Mouse (Mus musculus): ENCODE results near the gene Ect2.

Ect2 gene

DNA sequence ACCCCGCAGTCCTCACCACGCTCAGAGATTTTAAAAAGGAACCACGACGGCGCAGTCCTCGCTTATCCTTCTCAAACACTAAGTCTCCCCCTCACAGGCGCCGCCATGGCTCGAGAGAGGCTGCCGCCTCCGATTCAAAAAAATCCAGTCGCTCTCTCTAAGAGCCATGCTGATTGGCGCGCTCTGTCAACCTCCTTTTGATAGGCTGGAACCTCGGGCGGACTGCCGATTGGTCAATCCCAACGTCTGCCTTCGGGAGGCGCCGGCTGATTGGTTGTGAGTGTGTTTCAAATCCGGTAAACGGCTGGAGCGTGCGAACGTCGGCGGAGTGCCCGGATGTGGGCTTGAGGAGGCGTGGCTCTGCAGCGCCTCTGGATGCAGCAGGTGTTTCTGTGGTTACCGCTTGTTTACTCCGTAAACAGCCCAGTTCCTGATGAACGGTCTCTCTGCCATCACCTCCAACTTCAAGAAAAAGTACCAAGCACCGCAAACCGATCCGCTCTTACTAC is at the start of gene Ect2:
Ect2 (minus strand) TSS at position 178 of the 509 bp plus-strand sequence.
- peak; percentile 98 for DNase-seq

DNA sequence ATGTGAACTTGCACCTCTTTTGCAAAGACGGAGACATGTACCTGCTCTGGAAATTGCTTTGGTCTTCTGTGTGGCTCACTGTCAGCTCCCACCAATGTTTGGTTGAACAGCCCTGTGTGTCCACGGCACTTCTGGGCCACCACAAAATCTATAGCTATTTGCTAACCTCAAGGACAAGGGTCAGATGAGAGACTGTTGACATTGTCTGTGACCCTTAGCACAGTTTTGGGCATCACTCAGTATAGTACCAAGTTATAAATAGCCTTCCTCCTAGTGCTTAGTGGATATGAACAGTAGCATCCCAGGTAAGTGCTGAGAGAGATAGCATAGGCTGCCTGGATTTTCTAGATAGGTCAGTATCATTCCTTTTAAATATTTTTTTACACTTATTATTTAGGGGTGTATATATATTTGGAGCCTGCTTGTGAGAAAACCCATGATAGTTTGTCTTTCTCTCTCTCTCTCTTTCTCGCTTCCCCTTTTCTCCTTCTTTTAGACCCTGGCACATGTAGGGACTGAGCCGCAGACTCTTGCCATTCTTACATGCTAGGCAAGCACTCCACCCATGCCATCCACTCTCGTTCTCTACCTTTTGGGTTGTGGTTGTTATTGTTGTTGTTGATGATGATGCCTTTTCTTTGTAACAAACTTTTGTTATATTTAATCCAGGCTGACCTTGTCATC is 48.2 kb upstream of the Ect2 start:
- no peak for DNase-seq

DNA sequence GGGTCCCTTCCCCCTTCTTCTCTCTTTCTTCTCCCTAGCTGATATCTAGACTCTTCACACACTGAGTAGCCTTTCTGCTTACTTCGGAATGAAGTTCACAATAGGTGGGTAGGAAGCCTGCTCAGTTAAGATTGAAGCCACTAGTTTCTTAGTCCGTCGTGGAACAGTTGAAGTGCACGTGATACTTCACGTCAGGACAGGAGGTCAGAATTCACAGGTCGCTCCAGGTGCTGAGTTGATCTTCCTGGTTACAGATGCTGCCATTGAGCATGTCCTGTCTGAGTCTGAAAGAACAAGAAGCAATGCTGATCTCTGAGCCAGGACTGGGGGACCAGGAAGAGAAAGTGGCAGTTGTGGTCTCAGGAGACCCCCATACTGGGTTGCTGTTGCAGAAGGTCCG is 45.4 kb upstream of the Ect2 start:
- no peak for DNase-seq

DNA sequence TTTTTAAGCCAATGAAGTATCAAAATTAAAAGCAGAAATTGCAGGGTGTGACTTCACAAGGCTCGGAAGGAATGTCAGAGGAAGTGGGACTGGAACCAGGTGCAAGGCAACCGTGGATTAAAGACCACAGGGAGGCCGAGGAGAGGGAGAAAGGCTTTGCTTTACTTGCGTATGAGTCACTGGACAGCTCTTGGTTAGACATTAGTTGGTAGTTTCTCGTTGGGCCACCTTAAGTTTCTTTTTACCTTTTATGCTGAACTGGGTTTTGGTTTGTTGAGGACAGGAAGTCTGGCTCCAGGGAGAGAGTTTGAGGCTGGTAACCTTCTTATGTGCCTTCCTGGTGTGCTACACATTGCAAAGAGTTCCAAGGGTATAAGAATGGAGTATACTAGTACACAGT is 44.1 kb upstream of the Ect2 start:
- DNase-seq: no peak

DNA sequence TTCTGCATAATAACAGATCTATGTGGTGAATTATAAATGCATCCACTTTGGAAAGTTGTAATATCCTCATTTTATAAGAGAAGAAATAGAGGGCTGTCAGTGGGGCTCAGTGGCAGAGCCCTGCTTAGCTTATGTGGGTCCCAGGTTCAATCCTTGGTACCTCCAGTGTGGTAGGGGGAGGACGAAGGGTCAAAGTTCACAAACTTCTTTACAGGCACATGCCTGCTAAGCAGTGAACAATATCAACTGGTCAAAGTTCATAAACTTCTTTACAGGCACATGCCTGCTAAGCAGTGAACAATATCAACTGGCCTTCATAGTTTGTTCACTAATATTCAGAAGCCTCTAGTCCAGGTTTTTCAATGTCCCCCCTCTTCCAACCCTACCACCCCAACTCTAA is 42.9 kb upstream of the Ect2 start:
- DNase-seq: no peak

DNA sequence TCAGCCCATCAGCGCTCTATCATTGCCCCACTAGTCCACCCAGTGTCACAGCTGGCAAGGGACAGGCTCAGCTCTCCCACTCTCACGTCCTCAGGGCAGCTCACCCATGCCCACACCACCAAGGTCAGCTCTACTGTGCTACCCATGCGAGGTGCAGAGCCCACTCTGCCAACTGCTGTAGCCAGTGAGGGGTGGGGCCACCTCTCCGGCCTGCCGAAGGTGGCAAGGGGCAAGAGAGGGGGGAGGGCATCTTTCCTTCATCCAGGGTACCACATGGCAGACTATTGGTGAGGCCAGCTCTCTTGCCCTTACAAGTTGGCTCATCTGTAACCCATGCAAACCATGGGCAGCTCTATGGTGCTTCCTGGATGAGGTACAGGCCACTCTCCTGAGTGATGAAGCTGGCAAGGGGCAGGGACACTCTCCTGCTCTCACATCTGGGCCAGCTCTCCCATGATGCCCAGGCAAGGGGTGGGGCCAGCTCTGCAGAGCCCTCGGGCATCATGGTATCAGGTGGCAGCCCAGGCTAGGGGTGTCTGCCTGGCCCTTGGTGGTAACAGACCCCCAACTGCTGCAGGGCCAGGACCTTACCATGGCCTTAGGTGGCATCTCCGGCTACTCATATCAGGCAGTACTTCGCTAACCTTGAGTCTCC is 42.0 kb upstream of the Ect2 start:
- no peak for DNase-seq

DNA sequence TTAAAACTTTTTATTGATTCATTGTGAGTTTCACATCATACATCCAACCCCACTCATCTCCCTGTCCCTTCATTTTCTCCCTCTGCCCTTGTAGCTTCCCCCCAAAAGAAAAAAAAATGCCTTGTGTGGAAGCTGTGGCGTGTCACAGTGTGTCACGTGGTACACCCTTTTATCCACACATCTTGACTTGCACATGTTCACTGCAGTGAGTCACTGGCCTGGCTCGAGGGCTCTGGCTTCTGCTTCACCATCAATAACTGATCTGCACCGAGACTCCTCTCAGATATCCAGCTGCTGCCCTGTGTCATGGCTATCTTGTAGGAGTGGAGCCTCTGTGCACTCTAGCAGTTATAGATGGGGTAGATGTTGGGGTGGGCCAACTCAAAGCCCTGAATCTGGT is 41.5 kb upstream of the Ect2 start:
- no peak for DNase-seq

DNA sequence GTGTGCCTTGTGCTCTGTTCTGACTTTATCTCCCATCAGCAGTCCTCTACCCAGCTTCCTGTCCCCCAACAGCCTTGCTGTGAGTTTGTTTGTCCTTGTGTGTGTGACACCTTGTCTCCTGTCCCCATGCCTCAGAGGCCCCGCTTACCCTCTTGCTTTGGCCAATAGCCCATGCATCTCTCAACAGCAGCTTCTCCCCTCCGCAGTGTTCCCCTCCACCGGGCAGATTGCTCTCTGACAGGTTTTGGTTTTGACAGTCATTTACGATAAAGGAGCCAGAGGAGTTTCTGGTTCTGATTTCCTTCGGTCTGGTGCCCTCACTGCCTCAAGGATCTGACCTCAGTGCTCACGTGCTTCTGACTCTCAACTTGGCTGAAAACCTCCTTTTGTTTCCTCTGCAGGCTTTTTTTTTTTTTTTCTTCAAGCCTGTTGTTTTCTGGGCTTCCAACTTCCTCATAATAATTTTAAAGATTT is 40.2 kb upstream of the Ect2 start:
- DNase-seq: no peak

DNA sequence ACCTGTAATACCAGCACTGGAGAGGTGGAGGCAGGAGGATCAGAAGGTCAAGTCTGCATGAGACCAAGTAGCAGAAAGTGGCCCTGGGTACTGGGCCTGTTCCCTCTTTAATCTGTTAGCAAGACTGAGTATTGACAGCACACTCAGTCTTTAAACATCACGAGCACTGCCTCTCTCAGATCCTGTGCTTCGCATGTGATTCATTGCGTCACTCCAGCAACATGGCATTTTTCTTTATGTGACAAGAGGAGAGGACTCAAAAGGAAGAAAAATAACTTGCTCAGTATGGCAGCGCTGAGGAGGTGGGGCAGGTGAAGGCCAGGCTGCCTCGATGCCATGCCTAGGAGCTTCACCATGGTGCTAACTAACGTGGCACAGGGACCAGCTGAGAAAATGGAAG is 38.2 kb upstream of the Ect2 start:
- DNase-seq: no peak

DNA sequence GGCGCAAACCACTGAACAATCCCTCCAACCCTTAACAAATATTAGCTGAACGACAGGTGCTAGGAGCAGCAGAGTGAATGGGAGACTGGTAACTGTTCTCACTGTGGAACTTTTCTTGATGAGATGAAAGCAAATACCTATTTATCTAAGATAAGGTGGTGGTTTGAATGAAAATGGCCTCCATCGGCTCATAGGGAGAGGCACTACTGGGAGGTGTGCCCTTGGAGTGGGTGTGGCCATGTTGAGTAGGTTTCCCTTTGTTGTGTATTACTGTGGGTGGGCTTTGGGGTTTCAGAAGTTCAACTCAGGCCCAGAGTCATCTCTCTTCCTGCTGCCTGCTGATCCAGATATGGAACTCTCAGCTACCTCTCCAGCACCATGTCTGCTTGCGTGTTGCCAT is 37.2 kb upstream of the Ect2 start:
- DNase-seq: no peak

DNA sequence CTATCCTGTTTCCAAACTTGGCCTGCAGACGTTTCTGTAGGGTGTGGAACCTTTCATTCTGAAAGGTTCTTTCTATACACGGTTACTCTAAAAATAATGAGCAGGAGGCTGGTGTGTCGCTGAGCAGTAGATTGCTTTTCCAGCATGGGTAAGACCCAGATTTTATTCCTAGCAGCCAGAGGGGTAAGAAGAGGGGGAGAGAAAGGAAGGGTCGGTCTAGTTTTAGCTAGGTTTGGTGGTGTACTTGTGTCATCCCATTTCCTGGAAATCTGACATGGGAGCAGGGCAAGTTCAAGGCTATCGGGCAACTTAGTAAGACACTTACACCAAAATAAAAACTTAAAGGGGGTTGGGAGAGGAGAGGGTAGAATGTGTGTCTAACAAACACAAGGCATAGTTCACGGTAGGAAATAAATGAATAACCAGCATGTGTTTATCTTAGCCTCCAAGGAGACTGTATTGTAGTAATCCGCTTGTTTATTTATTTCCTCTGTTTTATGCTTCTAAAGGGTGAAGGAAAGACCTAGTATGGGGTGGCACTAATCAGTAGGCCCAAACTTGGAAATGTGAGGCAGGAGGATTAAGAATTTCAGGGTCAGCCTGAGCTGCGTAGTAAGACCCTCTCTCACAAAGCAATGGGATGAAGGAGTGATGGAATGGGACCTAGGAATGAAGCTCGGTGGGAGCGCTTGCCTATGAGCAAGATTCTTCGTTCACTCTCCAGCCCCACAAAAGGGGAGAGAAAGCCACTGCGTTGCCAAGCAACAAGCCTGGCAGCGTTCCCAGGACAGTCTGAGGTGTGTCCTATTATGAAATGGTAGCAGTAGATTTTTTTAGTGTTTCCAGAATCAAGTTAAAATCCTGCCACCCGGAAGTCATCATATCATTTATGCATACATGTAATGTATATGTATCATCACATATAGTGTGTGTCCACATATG is 35.9 kb upstream of the Ect2 start:
- DNase-seq: no peak

DNA sequence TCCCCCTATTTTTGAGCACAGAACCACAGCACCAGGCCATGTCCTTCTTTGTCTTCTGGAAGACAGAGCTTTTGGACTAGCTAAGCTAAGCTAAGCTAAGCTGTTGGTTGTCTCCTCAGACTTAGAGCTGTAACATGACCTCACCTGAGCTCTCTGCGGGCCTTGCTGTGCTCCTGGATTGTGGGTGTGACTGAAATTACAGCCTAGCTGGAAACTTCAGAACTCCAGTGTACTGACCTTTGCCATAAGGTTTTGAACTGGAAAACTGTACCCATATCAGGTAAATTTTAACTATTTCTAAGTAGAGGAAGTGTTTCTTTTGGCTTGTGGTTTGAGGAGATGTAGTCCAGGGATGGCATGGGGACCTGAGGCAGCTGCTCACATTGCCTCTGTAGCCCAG is 34.7 kb upstream of the Ect2 start:
- DNase-seq: no peak

DNA sequence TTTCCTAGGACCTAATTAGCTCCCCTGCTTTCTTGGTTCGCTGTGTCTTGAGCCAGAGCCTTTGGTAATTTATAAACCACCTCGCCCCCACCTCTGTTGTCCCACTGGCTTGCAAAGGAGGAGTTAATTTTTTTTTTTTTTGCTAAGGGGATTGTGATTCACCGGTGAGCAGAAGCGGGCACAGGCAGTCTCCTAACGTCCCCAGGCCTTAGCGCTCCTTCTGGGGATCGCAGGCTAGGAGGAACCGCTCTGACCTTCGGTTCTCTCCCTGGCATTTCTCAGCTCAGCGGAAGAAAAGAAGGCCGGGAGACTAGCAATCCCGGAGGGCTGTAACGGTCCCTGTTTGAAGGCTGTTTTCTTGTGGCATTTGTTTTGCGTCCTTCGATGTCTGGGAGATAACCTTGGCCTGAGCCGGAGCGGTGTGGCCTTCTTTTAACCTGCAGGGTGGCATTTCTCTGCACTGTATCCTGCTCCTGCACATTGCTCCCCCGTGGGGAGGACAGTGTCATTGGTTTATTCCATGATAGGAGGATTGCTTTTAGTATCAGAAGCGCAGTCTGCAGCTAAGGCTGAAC is 30.0 kb upstream of the Ect2 start:
- peak; percentile 57 for DNase-seq

DNA sequence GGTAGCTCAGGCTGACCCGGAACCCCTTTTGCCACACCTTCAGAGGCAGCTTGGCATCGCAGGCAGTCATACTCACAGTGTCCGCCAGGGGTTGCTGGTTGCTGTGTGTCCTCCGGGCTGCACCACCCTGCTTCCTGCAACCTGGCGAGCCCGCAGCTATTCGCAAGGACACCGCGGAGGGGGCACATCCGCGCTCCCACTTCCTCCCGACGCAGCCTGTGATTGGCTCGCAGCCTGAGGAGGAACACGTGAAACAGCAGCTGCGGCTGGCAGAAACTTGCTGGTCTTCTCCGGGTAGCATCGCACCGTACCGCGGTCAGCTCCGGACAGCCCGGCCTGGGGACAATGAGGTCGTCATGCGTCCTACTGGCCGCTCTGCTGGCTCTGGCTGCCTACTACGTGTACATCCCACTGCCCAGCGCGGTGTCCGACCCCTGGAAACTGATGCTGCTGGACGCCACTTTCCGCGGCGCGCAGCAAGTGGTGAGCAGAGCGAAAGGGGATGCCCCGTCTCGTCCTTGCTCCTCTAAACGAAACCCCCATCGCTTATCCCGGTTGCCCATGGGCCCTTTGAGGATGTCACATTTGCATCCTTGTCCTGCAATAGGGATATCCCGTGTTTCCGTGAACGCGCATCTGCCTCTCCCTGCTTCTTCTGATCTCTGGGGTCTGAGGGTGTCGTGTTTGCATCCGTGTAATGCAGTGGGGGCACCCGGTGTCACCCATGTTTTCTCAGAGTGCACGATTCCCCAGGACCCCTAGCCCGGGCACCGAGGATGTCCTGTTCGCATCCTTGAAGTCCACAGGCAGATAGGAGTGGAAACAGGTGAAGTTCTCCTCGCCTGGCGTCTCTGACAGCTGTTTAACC is 29.3 kb upstream of the Ect2 start, which contains the start of gene Nceh1:
Nceh1 (plus strand) TSS at position 233 of the 868 bp plus-strand sequence.
- DNase-seq: peak; percentile 96

DNA sequence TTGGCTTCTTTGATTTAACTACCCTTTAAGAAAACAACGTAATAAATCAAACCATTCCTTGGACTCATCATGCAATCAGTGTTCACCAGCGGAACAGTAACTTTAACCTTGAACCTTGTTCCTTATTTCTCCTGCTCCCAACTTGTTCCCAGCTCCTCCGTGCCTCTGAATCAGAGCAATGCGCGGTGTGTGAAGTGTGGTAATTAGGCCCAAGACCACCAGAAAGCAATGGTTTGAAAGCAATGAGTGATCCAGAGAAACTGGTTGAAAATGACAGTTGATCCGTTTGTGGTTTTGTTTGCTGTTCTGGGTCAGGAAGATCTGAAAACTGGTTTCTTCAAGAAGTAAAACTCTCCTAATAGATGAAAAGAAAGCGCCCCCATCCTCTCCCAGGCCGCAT is 26.0 kb upstream of the Ect2 start:
- no peak for DNase-seq

DNA sequence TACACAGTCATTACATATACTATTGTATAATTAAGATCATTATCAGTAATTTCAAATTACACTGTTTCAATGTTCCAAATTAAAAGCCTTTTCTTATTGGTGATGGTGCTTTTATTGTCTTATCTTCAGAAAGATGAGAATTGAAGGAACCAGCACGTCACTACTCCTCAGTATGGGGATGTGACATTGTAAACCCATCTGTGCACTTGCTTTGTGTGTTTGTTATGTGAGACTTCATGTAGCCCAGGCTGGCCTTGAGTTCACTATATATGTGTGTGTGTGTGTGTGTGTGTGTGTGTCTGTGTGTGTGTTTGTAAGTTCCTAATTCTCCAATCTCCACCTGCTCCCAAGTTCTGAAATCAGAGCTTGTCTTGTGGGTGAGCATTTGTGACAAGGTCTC is 16.6 kb upstream of the Ect2 start:
- no peak for DNase-seq

DNA sequence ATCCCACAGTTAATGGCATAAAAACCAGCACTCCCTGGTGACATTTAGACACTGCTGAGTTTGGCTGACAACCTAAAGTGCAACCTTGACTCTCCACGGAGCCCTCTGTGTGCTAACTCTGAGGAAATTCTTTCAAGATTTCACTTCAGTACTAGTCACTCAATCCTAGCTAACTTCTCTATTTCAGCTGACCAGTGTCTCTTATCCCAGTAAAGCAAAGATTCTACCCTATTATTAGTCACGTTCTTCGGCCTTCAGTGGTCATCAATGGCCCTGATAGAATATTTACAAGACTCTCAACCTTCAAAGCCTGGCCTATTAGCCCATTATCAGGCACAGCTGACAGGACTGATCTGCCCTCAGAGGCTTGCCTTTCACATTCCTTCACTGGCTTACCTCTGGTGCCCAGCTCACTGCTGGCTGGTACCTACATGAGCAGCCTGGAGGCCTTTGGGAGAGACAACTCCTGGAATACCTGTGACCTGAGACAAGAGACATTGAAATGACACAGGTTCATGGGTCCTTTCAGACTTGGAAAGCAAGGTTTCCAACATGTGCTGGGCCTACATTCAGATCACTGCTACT is 11.9 kb upstream of the Ect2 start:
- DNase-seq: no peak

DNA sequence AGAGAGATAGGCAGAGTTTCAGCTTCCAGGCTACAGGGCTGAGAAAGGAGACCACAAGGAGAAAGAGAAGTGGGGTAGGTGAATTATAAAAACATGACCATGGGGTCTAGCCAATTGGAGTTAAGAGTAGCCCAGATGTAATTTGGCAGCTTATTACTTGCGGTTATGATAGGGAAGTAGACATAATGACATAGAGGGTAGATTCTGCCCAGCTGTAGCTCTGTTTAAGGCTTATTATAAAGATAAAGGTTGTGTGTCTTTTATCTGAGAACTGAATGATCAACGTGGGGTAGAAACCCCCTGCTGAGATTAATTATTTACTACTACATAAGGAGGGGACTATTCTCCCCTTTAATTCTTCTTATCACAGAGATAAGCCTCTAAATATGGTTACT is 8.7 kb upstream of the Ect2 start:
- no peak for DNase-seq

DNA sequence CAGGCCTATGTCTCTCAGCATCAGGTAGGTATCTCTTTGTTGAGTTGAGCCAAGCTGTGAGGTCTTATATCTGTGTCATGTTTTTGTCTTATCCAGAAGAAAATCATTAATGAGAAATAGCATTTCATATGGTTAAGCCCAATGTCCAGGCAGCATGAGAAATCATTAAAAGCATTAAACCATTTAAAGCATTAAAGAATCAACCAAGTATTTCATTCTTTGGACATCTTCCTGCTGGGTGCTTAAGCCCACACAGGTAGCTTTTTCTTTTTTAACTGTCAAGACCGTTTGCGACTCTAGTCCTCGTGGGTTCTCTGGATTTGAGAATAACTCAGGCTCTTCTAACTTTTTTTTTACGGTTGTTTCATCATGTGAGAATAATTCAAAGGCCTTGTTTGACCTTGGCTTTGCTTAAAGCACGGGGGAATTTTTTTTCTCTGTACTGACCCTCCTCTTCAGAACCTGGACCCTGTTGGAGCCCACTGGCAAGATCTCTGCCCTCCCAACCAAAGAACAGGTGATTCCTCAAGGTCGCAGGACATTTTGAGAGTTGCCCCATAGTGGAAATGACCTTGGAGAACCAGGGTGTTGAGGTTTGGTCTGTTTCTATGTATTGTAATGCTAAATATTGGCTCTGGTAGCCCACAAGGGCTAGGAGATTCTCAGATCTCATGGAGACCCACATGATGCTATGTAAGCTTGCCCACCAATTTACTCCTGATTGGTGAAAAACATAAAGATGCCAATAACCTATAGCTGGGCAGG is 8.1 kb upstream of the Ect2 start:
- no peak for DNase-seq

DNA sequence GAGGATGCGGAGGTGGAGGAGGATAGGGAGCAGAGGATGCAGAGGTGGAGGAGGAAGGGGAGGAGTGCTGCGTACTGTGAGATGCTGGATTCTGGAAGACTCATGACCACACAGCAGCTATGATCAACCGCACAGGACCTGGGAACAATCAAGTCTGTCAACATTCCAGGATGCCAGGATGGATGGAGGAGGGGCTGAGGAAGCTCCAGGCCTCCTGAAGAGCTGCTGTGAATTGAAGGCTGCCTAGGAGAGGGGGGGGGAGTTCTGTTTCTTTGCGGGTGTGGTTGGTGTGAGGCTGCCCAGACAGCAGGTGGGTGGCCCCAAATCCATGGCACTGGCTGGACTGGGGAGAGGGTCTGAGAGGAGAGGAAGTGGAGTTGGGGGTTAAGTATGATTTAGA is 5.2 kb upstream of the Ect2 start:
- DNase-seq: no peak

DNA sequence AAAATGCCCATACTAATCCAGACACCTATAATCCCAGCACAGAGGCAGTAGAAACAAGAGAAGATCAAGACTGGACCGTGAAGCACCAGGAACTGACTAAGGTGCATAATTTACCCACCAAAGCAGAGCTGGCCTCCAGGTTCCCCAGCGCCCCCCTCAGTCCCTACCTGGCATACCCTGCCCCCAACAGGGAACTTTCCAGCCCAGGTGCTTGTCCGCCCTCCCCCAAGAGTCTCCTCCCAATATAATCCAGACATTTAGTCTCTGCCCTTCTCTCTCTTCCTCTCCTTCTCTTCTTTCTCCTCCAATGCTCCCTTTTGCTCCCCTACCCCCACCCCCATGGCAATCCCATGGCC is 2.9 kb upstream of the Ect2 start:
- DNase-seq: no peak

All from cerebellum, adult 11-12 months (tissue).